Mouse (Mus musculus): Measurements from ENCODE around the gene Tesc. TPM values are rescaled to one million over a fixed set of nuclear protein-coding genes. Genes with fewer than 3 reads are reported as not detected.
A peak's percentile ranks its signal among the peaks of the same experiment; 100 is the strongest.

The Tesc gene
- polyA plus RNA-seq, 1 experiment: 2.7 TPM

DNA sequence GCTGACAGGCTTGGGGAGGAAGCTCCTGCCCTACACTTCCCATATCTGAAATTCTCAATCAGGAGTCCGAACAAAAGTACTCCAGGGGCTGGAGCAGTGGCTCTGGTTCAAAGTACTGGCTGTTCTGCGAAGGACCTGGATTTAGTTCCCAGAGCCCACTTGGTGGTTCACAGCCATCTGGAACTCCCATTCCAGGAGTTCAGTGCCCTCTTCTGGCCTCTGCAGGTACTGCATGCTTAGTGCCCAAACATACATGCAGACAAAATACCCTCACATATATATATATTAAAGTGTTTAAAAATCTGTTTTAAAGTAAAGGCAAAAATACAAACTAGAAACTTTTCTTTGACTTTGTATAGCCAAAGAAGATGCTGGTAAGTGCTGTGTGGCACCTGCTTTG is 63.3 kb downstream of the Tesc start:
- H3K27me3 ChIP-seq (ENCODE audit: control insufficient read depth, insufficient read depth, low read length): no peaks in the 10 kb centered on the region
- no peaks in the 10 kb centered on the region; the same call in 1 of the 2 replicates for H3K36me3 ChIP-seq (ENCODE audit: control insufficient read depth, insufficient read depth, low read length)
- no peak overlapping the region for H3K4me3 ChIP-seq (ENCODE audit: control insufficient read depth, low read depth, low read length)
- TF ChIP-seq POLR2A (IDR thresholded peaks at IDR 0.05; ENCODE audit: control insufficient read depth, low read depth, low read length) (no peak), CTCF (IDR thresholded peaks at IDR 0.05; ENCODE audit: control insufficient read depth, insufficient read depth, insufficient replicate concordance, low read depth, low read length) (peak; percentile 42; the same call in 1 of the 2 replicates)
- H3K4me1 ChIP-seq (ENCODE audit: control insufficient read depth, insufficient read depth, low read length): no peaks in the 10 kb centered on the region; the same call in 1 of the 2 replicates
- H3K27ac ChIP-seq (ENCODE audit: control insufficient read depth, insufficient read depth, low read depth, low read length): no peak overlapping the region

- H3K4me1 ChIP-seq (ENCODE audit: control insufficient read depth, insufficient read depth, low read length): no peaks in the 10 kb centered on the region
- H3K27me3 ChIP-seq (ENCODE audit: control insufficient read depth, insufficient read depth, low read length): no peaks in the 10 kb centered on the region
- TF ChIP-seq CTCF (IDR thresholded peaks at IDR 0.05; ENCODE audit: control insufficient read depth, insufficient read depth, insufficient replicate concordance, low read depth, low read length) (peak; percentile 26; the same call in 1 of the 2 replicates), POLR2A (IDR thresholded peaks at IDR 0.05; ENCODE audit: control insufficient read depth, low read depth, low read length) (no peak)
- H3K36me3 ChIP-seq (ENCODE audit: control insufficient read depth, insufficient read depth, low read length): no peaks in the 10 kb centered on the region; the same call in 1 of the 2 replicates
- no peak overlapping the region for H3K27ac ChIP-seq (ENCODE audit: control insufficient read depth, insufficient read depth, low read depth, low read length)
- no peak overlapping the region for H3K4me3 ChIP-seq (ENCODE audit: control insufficient read depth, low read depth, low read length)
Measured at GRCm38 (mm10) chr5:118093321-118094035, 65.9 kb downstream of the Tesc start.

- Histone ChIP-seq H3K27me3 (ENCODE audit: control insufficient read depth, insufficient read depth, low read length) (no peaks in the 10 kb centered on the region), H3K27ac (ENCODE audit: control insufficient read depth, insufficient read depth, low read depth, low read length) (no peak overlapping the region), H3K4me3 (ENCODE audit: control insufficient read depth, low read depth, low read length) (no peak overlapping the region), H3K36me3 (ENCODE audit: control insufficient read depth, insufficient read depth, low read length) (no peaks in the 10 kb centered on the region; the same call in 1 of the 2 replicates), H3K4me1 (ENCODE audit: control insufficient read depth, insufficient read depth, low read length) (peaks cover 3% of the 10 kb centered on the region)
- TF ChIP-seq CTCF (IDR thresholded peaks at IDR 0.05; ENCODE audit: control insufficient read depth, insufficient read depth, insufficient replicate concordance, low read depth, low read length): no peak
- no peak for TF ChIP-seq POLR2A (IDR thresholded peaks at IDR 0.05; ENCODE audit: control insufficient read depth, low read depth, low read length)
Measured at GRCm38 (mm10) chr5:118095433-118095832, 67.9 kb downstream of the Tesc start.

- Histone ChIP-seq H3K27ac (ENCODE audit: control insufficient read depth, insufficient read depth, low read depth, low read length) (no peak overlapping the region), H3K36me3 (ENCODE audit: control insufficient read depth, insufficient read depth, low read length) (no peaks in the 10 kb centered on the region; the same call in 1 of the 2 replicates), H3K4me1 (ENCODE audit: control insufficient read depth, insufficient read depth, low read length) (peaks cover 3% of the 10 kb centered on the region), H3K4me3 (ENCODE audit: control insufficient read depth, low read depth, low read length) (no peak overlapping the region), H3K27me3 (ENCODE audit: control insufficient read depth, insufficient read depth, low read length) (no peaks in the 10 kb centered on the region)
- TF ChIP-seq CTCF (IDR thresholded peaks at IDR 0.05; ENCODE audit: control insufficient read depth, insufficient read depth, insufficient replicate concordance, low read depth, low read length) (no peak), POLR2A (IDR thresholded peaks at IDR 0.05; ENCODE audit: control insufficient read depth, low read depth, low read length) (no peak)
Measured at GRCm38 (mm10) chr5:118095849-118096248, 68.3 kb downstream of the Tesc start.

DNA sequence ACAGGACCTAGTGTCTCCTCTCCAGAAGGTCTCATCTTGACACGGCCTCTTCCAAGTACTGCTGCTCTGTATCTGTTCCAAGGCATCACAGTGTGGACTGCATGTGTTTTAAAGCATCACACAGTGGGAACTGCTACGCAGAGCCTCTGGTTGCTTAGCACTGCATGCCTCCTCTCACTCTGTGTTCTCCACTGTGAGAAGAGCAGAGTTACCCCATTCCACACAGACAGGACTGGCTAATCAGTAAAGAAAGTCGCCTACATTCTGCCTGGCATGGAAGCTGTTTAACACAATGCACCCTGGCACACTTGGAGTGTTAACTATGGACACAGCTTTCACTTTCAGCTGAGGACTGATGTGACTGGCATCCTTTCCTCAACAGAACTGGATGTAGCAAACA is 68.8 kb downstream of the Tesc start:
- Histone ChIP-seq H3K36me3 (ENCODE audit: control insufficient read depth, insufficient read depth, low read length) (no peaks in the 10 kb centered on the region; the same call in 1 of the 2 replicates), H3K4me3 (ENCODE audit: control insufficient read depth, low read depth, low read length) (no peak overlapping the region), H3K27ac (ENCODE audit: control insufficient read depth, insufficient read depth, low read depth, low read length) (no peak overlapping the region), H3K4me1 (ENCODE audit: control insufficient read depth, insufficient read depth, low read length) (peaks cover 3% of the 10 kb centered on the region), H3K27me3 (ENCODE audit: control insufficient read depth, insufficient read depth, low read length) (no peaks in the 10 kb centered on the region)
- TF ChIP-seq POLR2A (IDR thresholded peaks at IDR 0.05; ENCODE audit: control insufficient read depth, low read depth, low read length) (no peak), CTCF (IDR thresholded peaks at IDR 0.05; ENCODE audit: control insufficient read depth, insufficient read depth, insufficient replicate concordance, low read depth, low read length) (no peak)

DNA sequence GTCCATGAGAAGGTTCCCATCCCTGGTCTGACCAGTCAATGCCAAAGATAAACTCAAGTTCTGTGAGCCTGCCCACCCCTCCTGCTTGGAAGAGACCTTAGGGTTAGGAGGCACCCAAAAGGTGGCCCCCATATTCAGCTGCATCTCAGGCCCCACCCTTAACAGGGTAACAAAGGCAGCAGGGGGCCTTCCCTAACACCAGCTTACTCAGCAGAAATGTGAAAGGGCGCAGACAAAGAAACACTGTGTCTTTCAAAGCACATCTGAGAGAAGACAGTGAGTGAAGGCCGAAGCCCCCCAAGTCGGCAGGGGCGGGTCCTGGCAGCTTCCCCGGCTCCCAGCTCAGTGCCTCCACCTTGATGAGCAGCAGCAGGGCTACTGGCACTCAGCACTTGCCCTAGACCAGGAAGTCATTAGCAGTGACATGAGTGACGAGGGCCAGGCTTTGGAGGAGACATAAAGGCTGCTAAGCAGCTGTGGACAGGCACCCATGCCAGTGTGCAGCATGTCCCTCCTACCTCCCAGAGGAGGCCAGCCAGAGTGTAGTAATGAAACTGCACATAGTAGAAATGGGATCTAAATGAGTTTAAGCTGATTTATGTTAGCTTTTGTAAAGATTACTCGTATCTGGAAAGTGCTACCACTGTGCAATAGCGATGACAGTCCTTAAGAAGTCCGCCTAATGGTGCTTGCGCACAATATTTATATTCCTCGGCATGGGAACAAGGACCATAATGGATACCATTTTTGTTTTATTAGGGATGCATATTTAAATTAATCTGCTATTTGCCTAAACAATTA is 71.7 kb downstream of the Tesc start:
- no peak overlapping the region for H3K27ac ChIP-seq (ENCODE audit: control insufficient read depth, insufficient read depth, low read depth, low read length)
- no peaks in the 10 kb centered on the region for H3K36me3 ChIP-seq (ENCODE audit: control insufficient read depth, insufficient read depth, low read length)
- TF ChIP-seq CTCF (IDR thresholded peaks at IDR 0.05; ENCODE audit: control insufficient read depth, insufficient read depth, insufficient replicate concordance, low read depth, low read length) (no peak), POLR2A (IDR thresholded peaks at IDR 0.05; ENCODE audit: control insufficient read depth, low read depth, low read length) (no peak)
- H3K4me3 ChIP-seq (ENCODE audit: control insufficient read depth, low read depth, low read length): no peak overlapping the region
- no peaks in the 10 kb centered on the region for H3K27me3 ChIP-seq (ENCODE audit: control insufficient read depth, insufficient read depth, low read length)
- H3K4me1 ChIP-seq (ENCODE audit: control insufficient read depth, insufficient read depth, low read length): peaks cover 3% of the 10 kb centered on the region

- H3K36me3 ChIP-seq (ENCODE audit: control insufficient read depth, insufficient read depth, low read length): no peaks in the 10 kb centered on the region
- H3K4me3 ChIP-seq (ENCODE audit: control insufficient read depth, low read depth, low read length): no peak overlapping the region
- no peak overlapping the region; the same call in 1 of the 2 replicates for H3K27ac ChIP-seq (ENCODE audit: control insufficient read depth, insufficient read depth, low read depth, low read length)
- peaks cover 3% of the 10 kb centered on the region for H3K4me1 ChIP-seq (ENCODE audit: control insufficient read depth, insufficient read depth, low read length)
- TF ChIP-seq CTCF (IDR thresholded peaks at IDR 0.05; ENCODE audit: control insufficient read depth, insufficient read depth, insufficient replicate concordance, low read depth, low read length) (no peak), POLR2A (IDR thresholded peaks at IDR 0.05; ENCODE audit: control insufficient read depth, low read depth, low read length) (no peak)
- no peaks in the 10 kb centered on the region for H3K27me3 ChIP-seq (ENCODE audit: control insufficient read depth, insufficient read depth, low read length)
Measured at GRCm38 (mm10) chr5:118099870-118100478, 72.4 kb downstream of the Tesc start.

Data from testis, adult 2 months (tissue).